Mouse (Mus musculus) kidney, adult 2 months (tissue): ENCODE results near the gene Szt2. TPM values are rescaled to one million over a fixed set of nuclear protein-coding genes. Genes with fewer than 3 reads are reported as not detected.

ENCODE experiments used
- DNase-seq: peaks from one replicate; pipeline ENCODE4 v3.0.0; 2021
- H3K27ac ChIP-seq: fragments of 200-500 bp; 2 replicates; pipeline ENCODE4 v1.5.1; 2012; ENCODE audit warnings: low read depth, low read length, control low read depth, inconsistent platforms; ENCODE audit not compliant: insufficient read depth
- H3K27me3 ChIP-seq: fragments of 200-500 bp; replicated peaks from 2 replicates; pipeline ENCODE4 v1.6.1; 2012; ENCODE audit warnings: mild to moderate bottlenecking, moderate library complexity, low read length, inconsistent platforms; ENCODE audit not compliant: control insufficient read depth, insufficient read depth
- H3K36me3 ChIP-seq: fragments of 200-500 bp; 2 replicates; pipeline ENCODE4 v1.6.1; 2012; ENCODE audit warnings: mild to moderate bottlenecking, moderate library complexity, low read length, inconsistent platforms; ENCODE audit not compliant: control insufficient read depth, insufficient read depth
- H3K4me1 ChIP-seq: fragments of 200-500 bp; 2 replicates; pipeline ENCODE4 v1.6.1; 2011; ENCODE audit warnings: low read length; ENCODE audit not compliant: control insufficient read depth, insufficient read depth
- H3K4me3 ChIP-seq: fragments of 200-500 bp; 2 replicates; pipeline ENCODE4 v1.5.1; 2011; ENCODE audit warnings: mild to moderate bottlenecking, low read depth, low read length, control low read depth; ENCODE audit not compliant: insufficient read depth
- CTCF ChIP-seq: fragments of 200-500 bp; conservative IDR thresholded peaks from 2 replicates; pipeline ENCODE4 v1.5.1; 2011; ENCODE audit warnings: low read depth, mild to moderate bottlenecking, control low read depth, low read length, moderate library complexity, mixed read lengths; ENCODE audit not compliant: insufficient read depth, insufficient read length
- POLR2A ChIP-seq: fragments of 200-500 bp; IDR thresholded peaks from one replicate; pipeline ENCODE4 v1.6.1; 2011; ENCODE audit warnings: low read depth, low read length, control low read depth
- WGBS: fragments of 180-500 bp; shearing (Covaris S2); methylation state at CpG from one replicate; pipeline ENCODE4 v1.1.7; 2018; 5-methylcytosine and 5-hydroxymethylcytosine counted together
- polyA plus RNA-seq: library from polyadenylated mRNA; depleted of rRNA; stranded (reverse); fragments of >200 nt; gene quantifications from 2 replicates; pipeline ENCODE4 v1.2.3, GENCODE M21; 2012; rRNA removed

The Szt2 gene
- 20.1 and 23.7 TPM in 2 replicates for polyA plus RNA-seq

GRCm38 (mm10) chr4:118409142-118409900 is at the start of gene Szt2, which contains the start of gene Med8:
Gene Szt2 (minus strand): TSS chr4:118409273.
Gene Med8 (plus strand): TSS chr4:118409337.
- peaks cover 8% of the 10 kb centered on the region; the same call in 1 of the 2 replicates for H3K4me1 ChIP-seq
- peak within 1 kb of the TSS; percentile 54 for H3K27ac ChIP-seq
- no peaks in the 10 kb centered on the region for H3K27me3 ChIP-seq
- WGBS, result under 1% methylated on average over 53 of the region's 53 CpGs
- peak within 1 kb of the TSS; percentile 93 for H3K4me3 ChIP-seq
- no peaks in the 10 kb centered on the region for H3K36me3 ChIP-seq
- DNase-seq, result peak; percentile 97
- no peak for TF ChIP-seq POLR2A
- no peak for TF ChIP-seq CTCF

- no peak within 1 kb of the TSS for H3K4me3 ChIP-seq
- no peaks in the 10 kb centered on the region for H3K27me3 ChIP-seq
- H3K27ac ChIP-seq, result no peak within 1 kb of the TSS
- WGBS, result 75% methylated on average over 9 of the region's 9 CpGs
- no peaks in the 10 kb centered on the region for H3K36me3 ChIP-seq
- no peak for DNase-seq
- no peak for TF ChIP-seq POLR2A
- TF ChIP-seq CTCF, result no peak
- no peaks in the 10 kb centered on the region for H3K4me1 ChIP-seq
These were observed 48.4 kb upstream of the Szt2 start, which contains the start of gene Mpl for GRCm38 (mm10) chr4:118457345-118457975. Gene Mpl (minus strand): TSS chr4:118457513.

GRCm38 (mm10) chr4:118446415-118447153 is 37.5 kb upstream of the Szt2 start:
- H3K27ac ChIP-seq, result no peak overlapping the region
- 38% methylated on average over 24 of the region's 24 CpGs for WGBS

GRCm38 (mm10) chr4:118445781-118446414 is 36.8 kb upstream of the Szt2 start:
- Histone ChIP-seq H3K4me1 (no peaks in the 10 kb centered on the region; the same call in 1 of the 2 replicates), H3K27me3 (no peaks in the 10 kb centered on the region), H3K4me3 (peak overlapping the region; percentile 17), H3K36me3 (no peaks in the 10 kb centered on the region), H3K27ac (no peak overlapping the region)
- TF ChIP-seq CTCF (peak; percentile 46; the same call in 1 of the 2 replicates), POLR2A (no peak)
- peak; percentile 74 for DNase-seq
- WGBS, result 15% methylated on average over 18 of the region's 18 CpGs

More at GRCm38 (mm10) chr4:118446415-118447153, 37.5 kb upstream of the Szt2 start:
- Histone ChIP-seq H3K4me1 (no peaks in the 10 kb centered on the region; the same call in 1 of the 2 replicates), H3K27me3 (no peaks in the 10 kb centered on the region), H3K4me3 (peak overlapping the region; percentile 17), H3K36me3 (no peaks in the 10 kb centered on the region)
- no peak for TF ChIP-seq POLR2A
- TF ChIP-seq CTCF, result no peak
- no peak for DNase-seq

- Histone ChIP-seq H3K4me3 (no peak overlapping the region), H3K27me3 (no peaks in the 10 kb centered on the region), H3K4me1 (no peaks in the 10 kb centered on the region; the same call in 1 of the 2 replicates), H3K27ac (no peak overlapping the region), H3K36me3 (no peaks in the 10 kb centered on the region)
- no peak for TF ChIP-seq CTCF
- no peak for TF ChIP-seq POLR2A
- no peak for DNase-seq
- 83% methylated on average over 10 of the region's 10 CpGs for WGBS
These were observed 36.0 kb upstream of the Szt2 start for GRCm38 (mm10) chr4:118445088-118445487.

- no peak for TF ChIP-seq POLR2A
- no peak for TF ChIP-seq CTCF
- H3K27ac ChIP-seq, result no peak overlapping the region; the same call in 1 of the 2 replicates
- 19% methylated on average over 12 of the region's 12 CpGs for WGBS
These were observed 28.8 kb upstream of the Szt2 start for GRCm38 (mm10) chr4:118437829-118438253.

More at GRCm38 (mm10) chr4:118437829-118438253, 28.8 kb upstream of the Szt2 start:
- DNase-seq, result peak; percentile 24
- peak overlapping the region; percentile 16; the same call in 1 of the 2 replicates for H3K4me3 ChIP-seq
- no peaks in the 10 kb centered on the region for H3K27me3 ChIP-seq
- H3K4me1 ChIP-seq, result peaks cover 2% of the 10 kb centered on the region; the same call in 1 of the 2 replicates
- H3K36me3 ChIP-seq, result no peaks in the 10 kb centered on the region
